Mouse (Mus musculus): ENCODE measurements around the gene Gm8127. TPM values are rescaled to one million over a fixed set of nuclear protein-coding genes. Genes with fewer than 3 reads are reported as not detected.
"Not testable (repeated sequence)": the region's sequence is repeated elsewhere in the genome, so short reads cannot be mapped to it uniquely, and the experiment has no call there.

Gene Gm8127
- polyA plus RNA-seq, 1 experiment from 2014 or later: not detected

- not testable (repeated sequence) for H3K36me3 ChIP-seq; H3K27me3 ChIP-seq; ATAC-seq (ENCODE audit: low FRiP score); H3K4me3 ChIP-seq; H3K9ac ChIP-seq; H3K4me1 ChIP-seq; H3K4me2 ChIP-seq (replicated peaks); H3K27ac ChIP-seq; H3K9me3 ChIP-seq (replicated peaks)
- WGBS: 95% methylated on average over 3 of the region's 3 CpGs
Observed at GRCm38 (mm10) chr14:43263421-43263820, 30.2 kb downstream of the Gm8127 start.

DNA sequence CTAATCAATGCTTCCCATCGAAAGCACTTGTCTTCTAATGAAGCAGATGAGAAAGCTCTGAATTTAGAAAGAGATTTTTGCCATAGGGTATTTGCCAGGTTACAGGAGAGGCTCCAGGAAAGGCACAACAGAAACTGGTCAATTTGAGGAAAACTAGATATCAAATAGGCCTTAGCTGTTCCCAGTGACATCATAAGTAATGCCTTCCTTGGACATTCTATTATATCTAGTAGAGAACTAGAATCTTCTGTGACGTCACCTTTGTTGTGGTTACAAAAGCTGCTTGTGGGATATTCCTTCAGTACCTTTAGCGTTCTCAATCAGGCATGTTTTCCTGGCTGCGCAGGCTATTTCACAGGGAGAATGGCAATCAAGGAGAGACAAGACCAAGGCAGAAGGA lies 35.3 kb downstream of the Gm8127 start, which contains the start of gene Gm8126:
Gene Gm8126 (plus strand): TSS at position 301 of the 400 bp plus-strand sequence.
- not testable (repeated sequence) for H3K27me3 ChIP-seq; H3K9me3 ChIP-seq (replicated peaks); H3K4me2 ChIP-seq (replicated peaks); H3K27ac ChIP-seq; H3K4me3 ChIP-seq; H3K9ac ChIP-seq; ATAC-seq (ENCODE audit: low FRiP score); H3K4me1 ChIP-seq; H3K36me3 ChIP-seq
- 87% methylated on average over 3 of the region's 4 CpGs for WGBS

DNA sequence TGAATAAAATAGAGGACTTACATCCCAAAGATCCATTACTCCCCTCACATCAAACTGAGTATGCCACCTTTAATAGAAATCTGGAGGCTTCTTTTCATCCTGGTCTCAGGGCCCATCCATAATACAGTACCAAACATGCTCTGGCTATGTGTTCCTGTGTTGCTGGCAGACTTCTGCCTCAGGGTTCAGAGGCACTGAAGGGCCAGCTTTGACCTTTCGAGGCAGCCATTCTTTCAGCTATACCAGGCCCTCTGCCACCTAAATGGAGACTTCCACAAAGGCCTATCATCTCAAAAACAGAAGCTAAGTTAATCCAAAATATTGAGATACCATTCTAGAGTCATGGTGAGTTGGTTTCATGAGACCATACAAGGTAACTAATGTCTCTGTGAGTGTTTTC lies 37.1 kb downstream of the Gm8127 start:
- H3K27ac ChIP-seq: not testable (repeated sequence)
- 77% methylated on average over 1 of the region's 1 CpGs for WGBS

DNA sequence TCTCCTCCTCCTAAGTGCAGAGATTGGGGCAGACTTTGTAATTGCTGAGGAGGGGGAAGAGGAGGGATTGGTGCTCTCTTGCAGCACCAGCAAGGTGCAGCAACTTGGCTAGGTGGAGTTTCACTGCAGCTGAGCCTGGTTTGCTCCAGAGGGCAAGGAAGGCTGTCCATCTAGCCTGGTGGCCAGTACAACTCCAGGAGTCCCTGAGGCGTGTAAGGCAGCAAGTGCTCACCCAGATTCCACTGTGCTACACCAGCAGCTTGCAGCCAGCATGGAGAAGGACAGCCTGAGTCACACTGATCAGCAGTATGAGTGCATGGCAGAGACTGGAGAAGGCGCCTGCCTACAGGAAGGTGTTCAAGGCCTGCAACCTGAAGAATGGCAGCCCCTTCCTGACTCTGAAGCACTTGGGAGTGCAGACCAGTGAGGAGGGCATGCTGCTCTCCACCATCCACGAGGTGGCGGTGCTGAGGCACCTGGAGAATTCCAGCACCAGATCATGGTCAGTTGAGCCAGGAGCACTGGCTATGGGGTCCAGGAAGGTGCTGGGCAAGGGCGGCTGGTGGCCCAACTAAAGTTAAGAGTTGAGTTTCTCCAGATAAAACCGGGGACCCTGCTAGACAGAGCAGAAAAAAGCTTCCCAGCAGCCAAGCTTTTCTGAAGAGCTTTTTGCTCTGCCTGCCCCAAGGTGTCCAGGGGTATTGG lies 42.9 kb downstream of the Gm8127 start:
- not testable (repeated sequence) for H3K36me3 ChIP-seq; H3K4me3 ChIP-seq; ATAC-seq (ENCODE audit: low FRiP score); H3K4me2 ChIP-seq (replicated peaks); H3K27me3 ChIP-seq; H3K9ac ChIP-seq; H3K27ac ChIP-seq; H3K9me3 ChIP-seq (replicated peaks); H3K4me1 ChIP-seq
- WGBS: 42% methylated on average over 5 of the region's 6 CpGs

More for the DNA sequence above, 37.1 kb downstream of the Gm8127 start:
- ATAC-seq (ENCODE audit: low FRiP score); H3K9ac ChIP-seq; H3K27me3 ChIP-seq; H3K9me3 ChIP-seq (replicated peaks); H3K36me3 ChIP-seq; H3K4me1 ChIP-seq; H3K4me2 ChIP-seq (replicated peaks); H3K4me3 ChIP-seq: not testable (repeated sequence)

GRCm38 (mm10) chr14:43249611-43250170 lies 43.9 kb downstream of the Gm8127 start:
- not testable (repeated sequence) for H3K4me3 ChIP-seq; H3K9me3 ChIP-seq (replicated peaks); H3K27ac ChIP-seq; H3K4me2 ChIP-seq (replicated peaks); H3K36me3 ChIP-seq; ATAC-seq (ENCODE audit: low FRiP score); H3K9ac ChIP-seq; H3K4me1 ChIP-seq; H3K27me3 ChIP-seq
- WGBS: 12% methylated on average over 10 of the region's 12 CpGs

Other genes starting within 250 kb of the Gm8127 start
- not detected in 2 replicates for gene Gm8094, start 217.2 kb downstream of the Gm8127 start, polyA plus RNA-seq (2016; fragmentation: Nextera tagmentation; extraction: Ambion mirVana)
- gene Gm8104, start 193.2 kb downstream of the Gm8127 start, polyA plus RNA-seq (2016; fragmentation: Nextera tagmentation; extraction: Ambion mirVana): not detected in 2 replicates
- not detected in 2 replicates for gene Gm7233, start 114.0 kb downstream of the Gm8127 start, polyA plus RNA-seq (2016; fragmentation: Nextera tagmentation; extraction: Ambion mirVana)
- not detected in 2 replicates for gene Gm8122, start 58.5 kb downstream of the Gm8127 start, polyA plus RNA-seq (2016; fragmentation: Nextera tagmentation; extraction: Ambion mirVana)
- not detected in 2 replicates for gene Gm8126, start 35.2 kb downstream of the Gm8127 start, polyA plus RNA-seq (2016; fragmentation: Nextera tagmentation; extraction: Ambion mirVana)
- gene Gm9732, start 18.8 kb downstream of the Gm8127 start, polyA plus RNA-seq (2016; fragmentation: Nextera tagmentation; extraction: Ambion mirVana): not detected in 2 replicates
- gene 1700001F09Rik, start 54.0 kb upstream of the Gm8127 start, polyA plus RNA-seq (2016; fragmentation: Nextera tagmentation; extraction: Ambion mirVana): not detected in 2 replicates
- gene Gm8138, start 122.5 kb upstream of the Gm8127 start, polyA plus RNA-seq (2016; fragmentation: Nextera tagmentation; extraction: Ambion mirVana): not detected in 2 replicates
- gene Gm5799, start 249.7 kb upstream of the Gm8127 start, polyA plus RNA-seq (2016; fragmentation: Nextera tagmentation; extraction: Ambion mirVana): not detected in 2 replicates

Measured in hindbrain, embryonic 12.5 days (tissue).